Comparison of ENCODE assay signal across 12 mouse cellular contexts in the genomic region with DNA sequence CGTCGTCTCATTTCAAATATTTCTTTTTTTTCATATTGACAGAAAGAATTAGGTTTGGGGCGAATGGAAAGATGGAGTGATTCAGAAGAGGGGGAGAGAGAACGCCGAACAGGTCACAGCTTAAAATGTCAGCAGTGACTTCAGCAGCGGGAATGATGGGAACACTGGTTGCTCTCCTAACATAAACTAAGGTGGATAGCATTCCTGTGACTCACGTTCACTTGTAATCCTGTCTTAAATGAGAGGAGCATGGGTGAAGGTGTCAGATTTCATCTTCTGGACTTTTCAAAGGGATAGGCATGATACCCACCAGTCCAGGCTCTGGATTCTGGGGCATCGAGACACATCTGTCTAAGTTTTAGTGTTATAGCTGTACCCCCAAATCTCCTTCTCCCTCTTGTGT.
DNase-seq lines count a peak whose midpoint lies in the region; ATAC-seq lines count a peak whose summit lies in the region.
"Had no signal": no experiment of that assay in that cellular context is flagged by ENCODE, and none has a peak within 500 bp of the region (broad histone marks: within the 10 kb centered on the region; RNA-seq: fewer than 3 reads in every experiment).

No protein-coding gene starts in this region.

- 35% methylated on average over 8 of the region's 8 CpGs for WGBS in heart, embryonic 11.5 days (ENCODE audit: insufficient replicate concordance)
- WGBS in lung, embryonic 15.5 days = 20% methylated on average over 8 of the region's 8 CpGs
- WGBS in embryonic facial prominence, embryonic 14.5 days = 33% methylated on average over 8 of the region's 8 CpGs
- WGBS in stomach, embryonic 16.5 days = 19% methylated on average over 8 of the region's 8 CpGs
- WGBS in hindbrain, embryonic 10.5 days = 59% methylated on average over 8 of the region's 8 CpGs

- peaks cover 26% of the 10 kb centered on the region for H3K4me1 ChIP-seq in heart, embryonic 11.5 days (ENCODE audit: control insufficient read depth, insufficient read depth, low read length)
- H3K4me1 ChIP-seq in lung, embryonic 15.5 days = peaks cover 26% of the 10 kb centered on the region
- H3K4me1 ChIP-seq in embryonic facial prominence, embryonic 14.5 days (ENCODE audit: control insufficient read depth, insufficient read depth, low read length) = peaks cover 21% of the 10 kb centered on the region
- H3K4me1 ChIP-seq in stomach, embryonic 16.5 days (ENCODE audit: control insufficient read depth, insufficient read depth, low read length) = peaks cover 21% of the 10 kb centered on the region
- peaks cover 38% of the 10 kb centered on the region for H3K4me1 ChIP-seq in hindbrain, embryonic 10.5 days (replicated peaks)

- no peaks in the 10 kb centered on the region for H3K9me3 ChIP-seq in heart, embryonic 11.5 days (replicated peaks; ENCODE audit: control insufficient read depth, low read length)
- H3K9me3 ChIP-seq in lung, embryonic 15.5 days = no peaks in the 10 kb centered on the region
- H3K9me3 ChIP-seq in embryonic facial prominence, embryonic 14.5 days (ENCODE audit: control insufficient read depth, low read length) = no peaks in the 10 kb centered on the region
- no peaks in the 10 kb centered on the region for H3K9me3 ChIP-seq in stomach, embryonic 16.5 days (replicated peaks; ENCODE audit: control insufficient read depth, low read length)
- no peaks in the 10 kb centered on the region for H3K9me3 ChIP-seq in hindbrain, embryonic 10.5 days

- H3K9ac ChIP-seq in heart, embryonic 11.5 days (ENCODE audit: low read depth, low read length) = no peak overlapping the region
- H3K9ac ChIP-seq in lung, embryonic 15.5 days = no peak overlapping the region
- no peak overlapping the region for H3K9ac ChIP-seq in embryonic facial prominence, embryonic 14.5 days (ENCODE audit: low read depth, low read length)
- peak overlapping the region; percentile 49 for H3K9ac ChIP-seq in stomach, embryonic 16.5 days (ENCODE audit: low read length)

- H3K4me2 ChIP-seq in heart, embryonic 11.5 days = peak overlapping the region; percentile 29
- peak overlapping the region; percentile 34; the same call in 1 of the 2 replicates for H3K4me2 ChIP-seq in lung, embryonic 15.5 days
- H3K4me2 ChIP-seq in embryonic facial prominence, embryonic 14.5 days (ENCODE audit: low read depth, low read length) = peak overlapping the region; percentile 27
- H3K4me2 ChIP-seq in stomach, embryonic 16.5 days (ENCODE audit: low read depth, low read length) = peak overlapping the region; percentile 44

- ATAC-seq in heart, embryonic 11.5 days (replicated peaks; ENCODE audit: insufficient number of reproducible peaks, low FRiP score, low TSS enrichment) = no peak
- no peak for ATAC-seq in lung, embryonic 15.5 days (ENCODE audit: borderline replicate concordance, extremely low read depth, low FRiP score, low TSS enrichment)
- no peak for ATAC-seq in embryonic facial prominence, embryonic 14.5 days (ENCODE audit: low read depth)
- ATAC-seq in stomach, embryonic 16.5 days (ENCODE audit: insufficient read depth, low FRiP score) = no peak

- H3K27me3 ChIP-seq in heart, embryonic 11.5 days (ENCODE audit: control insufficient read depth, insufficient read depth, low read length) = no peaks in the 10 kb centered on the region
- H3K27me3 ChIP-seq in lung, embryonic 15.5 days = no peaks in the 10 kb centered on the region
- H3K27me3 ChIP-seq in embryonic facial prominence, embryonic 14.5 days (replicated peaks; ENCODE audit: control insufficient read depth, insufficient read depth, low read length) = peaks cover 7% of the 10 kb centered on the region; the same call in 1 of the 2 replicates
- H3K27me3 ChIP-seq in stomach, embryonic 16.5 days (ENCODE audit: control insufficient read depth, insufficient read depth, low read length) = no peaks in the 10 kb centered on the region
- no peaks in the 10 kb centered on the region for H3K27me3 ChIP-seq in hindbrain, embryonic 10.5 days (ENCODE audit: insufficient read depth, poor library complexity, severe bottlenecking)
- H3K27me3 ChIP-seq: CH12.LX had no signal

- H3K27ac ChIP-seq in heart, embryonic 11.5 days (ENCODE audit: low read depth, low read length) = no peak overlapping the region
- no peak overlapping the region for H3K27ac ChIP-seq in lung, embryonic 15.5 days
- no peak overlapping the region for H3K27ac ChIP-seq in embryonic facial prominence, embryonic 14.5 days (replicated peaks; ENCODE audit: low read depth, low read length)
- H3K27ac ChIP-seq in stomach, embryonic 16.5 days (ENCODE audit: low read length) = no peak overlapping the region
- H3K27ac ChIP-seq in hindbrain, embryonic 10.5 days = no peak overlapping the region

- DNase-seq in heart, postnatal 10 days = no peak
- no peak for DNase-seq in lung, adult 18-20 months
- no peak for DNase-seq in embryonic facial prominence, embryonic 14.5 days (ENCODE audit: low spot score)
- no peak for DNase-seq in frontal cortex, postnatal 14 days (ENCODE audit: low spot score in 2 of 2)
- DNase-seq in hindbrain, embryonic 10.5 days (ENCODE audit: low spot score) = no peak
- DNase-seq: cerebellum, postnatal 14 days; layer of hippocampus, adult 9-11 months; thymus, adult 2 months had no signal

- H3K36me3 ChIP-seq in heart, embryonic 11.5 days (ENCODE audit: control insufficient read depth, insufficient read depth, low read length) = no peaks in the 10 kb centered on the region
- no peaks in the 10 kb centered on the region for H3K36me3 ChIP-seq in lung, embryonic 15.5 days
- no peaks in the 10 kb centered on the region for H3K36me3 ChIP-seq in embryonic facial prominence, embryonic 14.5 days (ENCODE audit: control insufficient read depth, insufficient read depth, low read length)
- H3K36me3 ChIP-seq in stomach, embryonic 16.5 days (ENCODE audit: control insufficient read depth, insufficient read depth, low read length) = no peaks in the 10 kb centered on the region
- no peaks in the 10 kb centered on the region for H3K36me3 ChIP-seq in hindbrain, embryonic 10.5 days

- no peak overlapping the region for H3K4me3 ChIP-seq in heart, embryonic 11.5 days (ENCODE audit: low read depth, low read length)
- no peak overlapping the region for H3K4me3 ChIP-seq in lung, embryonic 15.5 days
- no peak overlapping the region for H3K4me3 ChIP-seq in embryonic facial prominence, embryonic 14.5 days (ENCODE audit: low read depth, low read length)
- peak overlapping the region; percentile 10; the same call in 1 of the 2 replicates for H3K4me3 ChIP-seq in stomach, embryonic 16.5 days (replicated peaks; ENCODE audit: low read length)
- H3K4me3 ChIP-seq in hindbrain, embryonic 10.5 days = no peak overlapping the region

- intact Hi-C loops in heart, postnatal 10 days (cut with DNase I) = no loop called here
